Mouse (Mus musculus): ENCODE measurements around the gene Psmg4.

Gene Psmg4

GRCm38 (mm10) chr13:34207714-34208470 lies 45.1 kb downstream of the Psmg4 start:
- DNase-seq = no peak

GRCm38 (mm10) chr13:34211261-34211775 lies 48.6 kb downstream of the Psmg4 start:
- DNase-seq = no peak

DNA sequence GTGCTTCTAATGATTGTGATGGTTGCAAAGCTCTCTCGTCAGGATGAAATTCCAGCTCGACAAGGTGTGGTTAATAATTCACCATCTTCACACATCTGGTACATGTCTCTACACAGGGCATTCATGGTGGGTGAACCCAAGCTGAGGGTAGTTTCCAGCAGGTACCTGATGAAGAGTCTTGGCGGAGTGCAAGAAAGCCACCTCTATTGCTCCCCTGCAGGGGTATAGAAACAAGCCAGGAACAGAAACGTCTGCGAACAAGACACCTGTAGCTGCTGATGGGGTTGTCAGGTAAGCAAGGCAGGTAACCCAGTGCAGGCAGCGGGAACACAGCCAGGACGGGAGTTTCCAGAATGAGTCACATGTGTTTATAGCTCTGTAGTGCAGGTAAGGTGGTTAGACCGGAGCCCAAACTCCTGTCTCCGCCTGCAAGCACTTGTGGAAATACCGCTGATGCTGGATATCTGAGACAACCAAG lies 50.0 kb downstream of the Psmg4 start:
- no peak for DNase-seq

- DNase-seq = no peak
These were observed 52.1 kb downstream of the Psmg4 start for GRCm38 (mm10) chr13:34214855-34215254.

DNA sequence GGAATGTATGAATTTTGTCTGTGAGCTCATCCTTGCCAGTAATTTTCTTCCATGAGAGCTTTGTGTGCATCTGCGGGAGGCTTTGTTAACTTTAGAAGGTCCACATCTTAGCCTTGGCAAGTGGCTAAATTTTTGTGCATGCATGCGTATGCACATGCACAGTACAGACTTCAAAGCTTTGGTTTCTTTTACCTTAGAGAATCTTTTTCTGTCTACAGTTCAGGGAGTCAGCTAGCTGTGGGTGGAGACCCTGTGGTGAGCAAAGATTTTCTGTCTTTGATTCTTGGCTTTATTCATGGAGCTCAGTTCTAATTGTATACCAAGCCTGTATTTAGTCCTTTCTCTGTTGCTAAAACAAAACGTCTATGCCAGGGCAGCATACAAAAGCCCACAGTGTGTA lies 56.0 kb downstream of the Psmg4 start:
- DNase-seq = no peak

DNA sequence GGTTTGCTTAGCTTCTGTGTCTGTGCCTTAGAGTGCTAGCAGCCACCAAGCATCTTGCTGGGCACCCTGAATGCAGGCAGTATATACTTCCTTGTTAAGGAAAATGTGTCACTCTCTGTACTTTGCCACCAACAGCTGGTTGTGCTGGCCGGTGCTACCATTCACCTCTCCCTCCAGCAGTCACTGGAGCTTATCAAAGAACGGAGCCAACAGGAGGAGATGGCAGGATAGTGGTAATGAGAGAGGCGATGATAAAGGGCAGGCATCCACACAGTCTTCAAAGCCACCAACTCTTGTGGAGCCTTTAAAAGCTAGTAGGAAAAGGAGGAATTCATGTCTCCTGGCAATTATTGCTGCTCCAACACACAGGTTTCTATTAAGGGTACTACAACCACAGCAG lies 57.0 kb downstream of the Psmg4 start:
- DNase-seq = no peak

DNA sequence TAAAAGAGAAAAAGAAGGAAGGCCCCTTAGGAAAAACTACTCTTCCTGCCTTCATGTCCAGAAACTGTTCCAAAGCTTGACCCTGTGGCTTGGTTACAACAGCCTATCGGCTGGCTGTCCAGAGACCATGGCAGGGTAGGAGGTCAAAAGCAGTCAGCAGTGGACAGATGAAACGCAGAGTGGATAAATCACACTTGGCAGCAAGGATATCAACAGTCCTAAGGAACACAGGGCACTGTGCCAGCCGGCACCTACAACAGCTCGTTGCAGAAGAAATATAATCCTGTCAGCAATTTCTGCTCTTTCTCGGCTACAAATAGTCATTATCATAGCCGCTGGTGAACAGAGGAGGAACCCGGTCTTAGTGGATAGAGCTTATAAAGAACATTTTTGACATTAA lies 60.2 kb downstream of the Psmg4 start:
- DNase-seq = peak; percentile 37

DNA sequence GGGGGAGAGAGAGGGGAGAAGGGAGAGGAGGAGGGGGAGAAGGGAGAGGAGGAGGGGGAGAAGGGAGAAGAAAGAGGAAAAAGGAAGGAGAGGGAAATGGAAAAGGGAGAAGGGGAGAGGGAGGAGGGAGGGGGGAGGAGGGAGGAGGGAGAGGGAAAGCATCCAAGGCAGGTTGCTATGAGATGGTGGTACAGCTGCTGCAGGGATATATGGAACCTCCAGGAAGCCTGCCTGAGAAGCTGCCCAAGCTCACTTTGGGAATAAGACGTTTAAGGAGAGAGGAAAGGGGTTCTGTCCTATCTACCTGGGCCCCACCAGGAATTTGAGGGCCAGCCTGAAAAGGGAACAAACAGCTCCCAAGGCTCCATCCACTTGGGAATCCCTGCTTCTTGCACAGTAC lies 64.2 kb downstream of the Psmg4 start:
- no peak for DNase-seq
